Mouse (Mus musculus) lung, postnatal 25 days (tissue): ENCODE measurements around the gene Jag2.

ENCODE experiments used
- DNase-seq: peaks from one replicate; pipeline ENCODE4 v3.0.0; 2022; ENCODE audit warnings: low spot score

Gene Jag2

DNA sequence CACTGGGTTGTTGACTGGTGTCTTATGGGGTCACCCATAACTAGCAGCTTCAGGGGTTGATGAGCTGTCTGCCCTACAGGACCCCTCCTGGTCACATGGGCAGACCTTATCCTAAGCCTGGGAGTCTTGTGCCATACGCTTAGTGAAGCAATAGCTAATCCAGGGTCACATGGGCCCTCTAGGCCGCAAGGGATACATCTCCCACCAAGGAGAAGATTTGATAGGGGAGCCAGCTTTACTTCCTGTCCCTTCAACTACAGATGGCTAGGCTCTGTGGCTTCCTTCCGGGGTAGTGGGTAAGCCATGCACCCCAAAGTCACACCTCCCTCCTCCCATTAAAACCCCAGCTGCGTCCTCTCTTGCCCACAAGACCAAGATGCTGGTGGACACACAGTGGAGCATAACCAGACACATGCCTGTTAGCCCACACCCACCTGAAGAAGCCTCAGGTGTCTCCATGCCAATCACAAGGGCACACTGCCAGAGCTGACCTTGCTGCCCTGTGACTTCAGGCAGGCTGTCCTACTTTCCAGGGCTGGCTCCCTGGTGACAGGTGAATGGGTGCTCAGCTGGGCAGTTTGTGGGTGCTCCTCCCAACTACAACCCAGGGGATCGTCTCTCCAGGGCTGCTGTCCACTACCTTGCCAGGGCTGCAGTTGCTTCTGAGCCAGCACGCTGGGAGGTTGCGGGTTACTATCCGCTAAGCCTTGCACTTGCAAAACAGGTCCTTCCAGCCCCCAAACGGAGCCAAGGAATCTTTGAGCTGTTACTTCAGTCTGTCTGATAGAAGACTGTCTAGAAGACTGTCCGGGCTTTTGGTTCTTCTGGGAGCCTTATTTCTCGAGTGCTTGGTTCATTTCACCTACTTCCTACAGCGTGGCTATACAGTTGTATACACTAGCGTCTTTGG, 61.1 kb downstream of the Jag2 start, which contains the start of gene Gpr132:
Gpr132 (minus strand) TSS at position 51 of the 910 bp plus-strand sequence.
- no peak for DNase-seq

DNA sequence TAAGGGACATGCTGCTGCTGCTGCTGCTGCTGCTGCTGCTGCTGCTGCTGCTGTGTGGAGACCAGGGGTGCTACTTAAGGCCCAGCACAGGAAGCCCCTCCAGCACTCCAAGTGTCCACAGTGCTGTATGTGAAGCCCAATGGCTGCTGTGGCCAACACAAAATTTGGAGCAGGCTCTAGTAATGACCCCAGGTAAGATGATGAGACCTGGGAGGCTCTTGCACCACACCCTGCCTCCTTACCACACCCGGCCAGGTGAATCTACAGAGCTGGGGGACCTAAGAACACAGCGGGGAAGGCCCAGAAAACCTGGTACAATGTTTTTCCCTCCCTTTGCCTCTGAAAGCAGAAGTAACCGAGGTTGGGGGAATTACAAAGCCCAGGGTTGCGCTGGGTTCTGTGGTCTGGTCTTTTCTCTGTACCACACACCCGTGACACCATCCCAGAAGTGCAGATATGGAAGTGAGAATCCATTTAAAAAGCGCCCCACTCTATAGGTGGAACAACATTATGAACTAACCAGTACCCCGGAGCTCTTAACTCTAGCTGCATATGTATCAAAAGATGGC, 62.4 kb downstream of the Jag2 start:
- no peak for DNase-seq

GRCm38 (mm10) chr12:112866467-112867080, 63.0 kb downstream of the Jag2 start:
- DNase-seq, result no peak

- DNase-seq, result no peak
Measured at GRCm38 (mm10) chr12:112864804-112865203, 64.8 kb downstream of the Jag2 start.

GRCm38 (mm10) chr12:112861911-112862321, 67.7 kb downstream of the Jag2 start:
- DNase-seq, result no peak

DNA sequence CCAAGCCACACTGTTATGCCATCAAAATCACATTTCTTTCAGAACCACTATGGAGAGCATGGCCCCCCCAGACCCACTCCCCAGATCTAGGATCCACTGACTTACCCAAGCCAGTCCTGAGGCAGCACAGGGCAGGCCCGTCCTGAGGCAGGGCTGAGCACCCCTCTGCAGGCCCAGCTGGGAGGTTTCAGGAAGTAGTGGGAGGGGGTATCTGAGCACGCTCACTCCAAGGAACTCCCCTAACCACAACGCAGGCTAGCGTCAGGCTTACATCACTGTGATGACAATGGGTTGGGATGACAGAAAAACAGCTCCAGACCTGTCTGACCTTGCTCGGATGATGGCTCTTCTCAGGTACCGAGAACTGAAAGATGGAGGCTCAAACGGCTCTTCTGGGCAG, 68.8 kb downstream of the Jag2 start:
- no peak for DNase-seq

GRCm38 (mm10) chr12:112859930-112860329, 69.6 kb downstream of the Jag2 start:
- no peak for DNase-seq

- no peak for DNase-seq
Measured at GRCm38 (mm10) chr12:112858581-112859336, 70.8 kb downstream of the Jag2 start.
